Mouse (Mus musculus) E14TG2a.4 (cell line): Measurements from ENCODE around the gene 1700037H04Rik.
A peak's percentile ranks its signal among the peaks of the same experiment; 100 is the strongest.

Experiments used
- H3K27me3 ChIP-seq: 2 replicates; pipeline ENCODE4 v1.6.1; 2014; ENCODE audit warnings: low read length, control low read depth; ENCODE audit not compliant: insufficient read depth
- H3K36me3 ChIP-seq: 2 replicates; pipeline ENCODE4 v1.6.1; 2014; ENCODE audit warnings: low read length, control low read depth; ENCODE audit not compliant: insufficient read depth
- H3K4me1 ChIP-seq: replicated peaks from 2 replicates; pipeline ENCODE4 v1.6.1; 2014; ENCODE audit warnings: low read depth, low read length, control low read depth
- H3K4me3 ChIP-seq: replicated peaks from 2 replicates; pipeline ENCODE4 v1.5.1; 2014; ENCODE audit warnings: mild to moderate bottlenecking, low read length
- H3K9me3 ChIP-seq: 2 replicates; pipeline ENCODE4 v1.6.1; 2014; ENCODE audit warnings: low read length, control low read depth
- CTCF ChIP-seq: conservative IDR thresholded peaks from 2 replicates; pipeline ENCODE4 v1.5.1; 2014; ENCODE audit warnings: low read length
- NANOG ChIP-seq: IDR thresholded peaks from 2 replicates; pipeline ENCODE4 v1.6.1; 2014; ENCODE audit warnings: borderline replicate concordance, low read length, mixed read lengths
- POU5F1 ChIP-seq: IDR thresholded peaks from 2 replicates; pipeline ENCODE4 v1.6.1; 2014; ENCODE audit warnings: low read length, borderline replicate concordance

The 1700037H04Rik gene

DNA sequence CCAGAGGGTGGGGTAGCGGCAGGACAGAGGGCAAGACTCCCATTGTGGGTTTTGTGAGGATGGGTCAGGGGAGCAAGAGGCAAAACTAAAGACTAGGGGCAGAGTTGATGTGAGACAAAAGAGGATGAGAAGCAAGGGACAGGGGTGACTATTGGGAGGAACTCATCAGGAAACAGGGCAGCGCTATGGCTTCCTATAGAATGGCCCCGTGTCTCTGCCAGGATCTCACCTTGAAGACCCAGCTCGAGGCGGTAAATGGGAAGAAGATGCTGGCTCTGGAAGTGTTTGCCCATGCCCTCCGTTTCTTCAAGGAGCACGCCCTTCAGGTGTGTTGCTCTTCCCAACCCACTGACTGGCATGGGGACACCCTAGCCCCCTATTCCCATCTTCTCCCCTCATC lies 21.1 kb downstream of the 1700037H04Rik start:
- Histone ChIP-seq H3K4me1 (peaks cover 59% of the 10 kb centered on the region), H3K36me3 (peaks cover 6% of the 10 kb centered on the region), H3K27me3 (peaks cover 29% of the 10 kb centered on the region), H3K4me3 (no peak overlapping the region), H3K9me3 (no peaks in the 10 kb centered on the region)
- no peak for TF ChIP-seq CTCF
- TF ChIP-seq POU5F1: no peak
- TF ChIP-seq NANOG: no peak

DNA sequence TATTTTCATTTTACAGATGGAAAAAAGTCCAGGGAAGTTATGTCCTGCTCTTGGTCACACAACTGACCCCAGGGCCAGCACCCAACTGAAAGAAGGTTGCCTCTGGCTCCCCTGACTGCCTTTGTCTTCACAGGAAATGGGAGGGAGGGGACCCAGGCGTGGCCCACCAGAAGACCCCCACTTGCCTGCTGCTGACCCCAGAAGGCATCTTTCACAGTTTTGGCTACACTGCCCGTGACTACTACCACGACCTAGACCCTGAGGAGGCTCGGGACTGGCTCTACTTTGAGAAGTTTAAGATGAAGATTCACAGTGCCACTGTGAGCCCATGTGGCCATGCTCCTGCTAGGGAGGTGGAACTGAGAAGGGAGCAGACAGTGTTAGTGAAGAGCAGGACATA lies 21.6 kb downstream of the 1700037H04Rik start:
- H3K9me3 ChIP-seq: no peaks in the 10 kb centered on the region
- peaks cover 25% of the 10 kb centered on the region for H3K27me3 ChIP-seq
- peaks cover 55% of the 10 kb centered on the region for H3K4me1 ChIP-seq
- peaks cover 2% of the 10 kb centered on the region for H3K36me3 ChIP-seq
- no peak overlapping the region for H3K4me3 ChIP-seq
- TF ChIP-seq CTCF (no peak), POU5F1 (no peak), NANOG (no peak)

DNA sequence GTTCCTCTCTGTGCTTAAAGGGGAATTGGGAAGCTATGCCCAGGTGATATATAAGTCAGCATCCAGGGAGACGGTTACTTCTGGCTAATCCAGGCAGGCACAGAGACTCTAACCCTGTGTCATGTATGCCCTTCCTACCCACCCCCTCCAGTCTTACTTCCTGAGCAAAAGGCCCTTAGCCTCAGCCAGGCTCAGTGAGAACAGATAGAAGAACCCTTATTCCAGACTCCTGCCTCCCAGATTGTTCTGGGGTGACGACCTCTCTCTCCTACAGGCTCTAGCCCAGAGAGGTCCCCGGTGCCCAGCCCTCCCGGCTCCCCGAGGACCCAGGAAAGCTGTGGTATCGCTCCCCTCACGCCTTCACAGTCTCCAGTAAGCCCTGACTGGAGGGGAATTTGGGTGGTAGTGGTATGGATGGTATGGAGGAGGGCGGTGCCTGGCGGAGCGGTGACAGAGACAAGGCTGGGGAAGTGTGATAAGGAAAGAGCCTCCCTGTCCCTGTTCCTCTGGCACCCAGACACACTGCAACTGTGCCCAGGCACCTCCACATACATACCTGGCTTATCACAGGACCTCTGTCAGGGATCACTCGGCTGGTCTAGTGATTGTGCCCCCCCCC lies 24.3 kb downstream of the 1700037H04Rik start:
- Histone ChIP-seq H3K4me1 (peaks cover 38% of the 10 kb centered on the region), H3K4me3 (no peak overlapping the region; the same call in 1 of the 2 replicates), H3K27me3 (no peaks in the 10 kb centered on the region; the same call in 1 of the 2 replicates), H3K9me3 (no peaks in the 10 kb centered on the region), H3K36me3 (no peaks in the 10 kb centered on the region)
- TF ChIP-seq POU5F1: no peak
- no peak for TF ChIP-seq CTCF
- no peak for TF ChIP-seq NANOG

DNA sequence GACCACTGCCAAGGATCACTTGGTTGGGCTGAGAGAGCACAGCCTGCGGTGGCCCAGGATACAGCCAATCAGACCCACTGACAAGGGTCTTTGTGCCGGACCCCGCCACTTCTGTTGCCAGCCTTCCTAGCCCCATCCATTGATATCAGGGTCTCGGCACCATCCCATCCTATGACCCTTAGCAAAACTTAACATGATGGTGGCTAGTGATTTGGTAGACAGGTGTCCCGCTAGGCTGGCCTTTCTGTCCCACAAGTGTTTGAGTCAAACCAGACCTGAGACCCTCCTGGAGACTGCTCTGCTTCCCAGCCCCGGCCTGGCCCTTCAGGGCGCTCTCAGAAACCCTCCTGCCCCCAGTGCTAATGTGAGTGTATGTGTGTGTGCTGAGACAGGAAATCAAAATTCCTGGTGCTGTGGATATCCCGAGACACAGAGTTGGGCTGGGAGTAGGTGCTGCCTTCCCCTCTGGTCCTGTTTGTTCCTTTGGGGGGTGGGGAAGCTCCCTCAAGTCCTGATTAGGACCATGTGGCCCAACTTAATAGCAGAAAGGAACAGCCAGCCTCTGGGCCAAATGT lies 25.0 kb downstream of the 1700037H04Rik start:
- Histone ChIP-seq H3K27me3 (no peaks in the 10 kb centered on the region; the same call in 1 of the 2 replicates), H3K4me1 (peaks cover 34% of the 10 kb centered on the region), H3K4me3 (peak overlapping the region; percentile 45), H3K36me3 (no peaks in the 10 kb centered on the region), H3K9me3 (no peaks in the 10 kb centered on the region)
- TF ChIP-seq CTCF: no peak
- no peak for TF ChIP-seq POU5F1
- TF ChIP-seq NANOG: no peak

DNA sequence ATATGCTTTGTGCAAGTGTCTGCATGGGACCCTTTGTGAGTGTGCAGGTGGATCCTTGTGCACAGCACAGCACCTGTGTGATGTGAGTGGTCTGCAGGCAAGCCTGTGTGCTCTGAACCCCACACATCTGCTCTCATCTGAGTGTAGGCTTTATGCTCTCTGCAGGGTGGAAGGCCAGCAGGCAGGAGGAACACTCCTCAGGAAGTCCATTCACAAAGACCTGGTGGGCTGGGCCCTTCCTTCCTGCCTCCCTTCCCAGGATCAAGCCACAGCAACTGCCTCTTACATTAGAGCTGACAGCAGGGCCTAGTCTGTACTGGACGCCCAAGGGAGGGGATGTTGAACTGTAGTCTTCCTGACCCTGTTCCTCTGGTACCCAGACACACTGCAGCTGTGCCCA lies 25.5 kb downstream of the 1700037H04Rik start:
- Histone ChIP-seq H3K27me3 (peaks cover 2% of the 10 kb centered on the region; the same call in 1 of the 2 replicates), H3K9me3 (no peaks in the 10 kb centered on the region), H3K4me1 (peaks cover 33% of the 10 kb centered on the region), H3K36me3 (no peaks in the 10 kb centered on the region), H3K4me3 (peak overlapping the region; percentile 45)
- TF ChIP-seq NANOG (no peak), CTCF (no peak), POU5F1 (no peak)

DNA sequence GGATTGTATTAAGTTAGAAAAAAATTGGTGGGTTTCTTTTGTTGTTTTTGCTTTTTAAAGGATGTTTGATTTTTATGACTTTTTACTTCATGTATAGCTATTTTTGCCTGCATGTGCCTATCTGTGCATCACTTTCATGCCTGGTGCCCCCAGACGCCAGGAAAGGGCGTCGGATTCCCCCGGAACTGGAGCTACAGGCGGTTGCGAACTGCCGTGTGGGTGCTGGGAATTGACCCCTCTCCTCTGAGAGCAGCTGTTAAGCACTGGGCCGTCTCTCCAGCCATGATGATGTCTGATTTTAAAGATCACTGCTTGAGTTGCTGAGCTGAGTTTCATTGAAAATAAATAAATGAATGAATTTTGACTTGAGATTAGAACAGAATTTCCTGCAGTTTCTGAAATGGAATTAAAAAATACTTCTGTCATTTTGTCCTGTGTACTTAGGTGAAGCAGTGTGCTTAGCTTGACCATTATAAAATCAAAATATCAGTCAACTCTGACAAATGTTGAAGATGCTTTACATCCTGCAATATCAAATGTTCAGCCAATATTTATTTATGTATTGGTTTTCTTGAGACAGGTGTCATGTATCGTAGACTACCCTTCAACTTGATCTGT lies 26.8 kb downstream of the 1700037H04Rik start, which contains the start of gene Gm11037:
Gm11037 (plus strand) TSS at position 568 of the 618 bp plus-strand sequence.
- peaks cover 30% of the 10 kb centered on the region for H3K4me1 ChIP-seq
- peak within 1 kb of the TSS; percentile 45; the same call in 1 of the 2 replicates for H3K4me3 ChIP-seq
- no peaks in the 10 kb centered on the region for H3K36me3 ChIP-seq
- H3K9me3 ChIP-seq: no peaks in the 10 kb centered on the region
- TF ChIP-seq CTCF (no peak), NANOG (no peak), POU5F1 (no peak)
- peaks cover 15% of the 10 kb centered on the region for H3K27me3 ChIP-seq

DNA sequence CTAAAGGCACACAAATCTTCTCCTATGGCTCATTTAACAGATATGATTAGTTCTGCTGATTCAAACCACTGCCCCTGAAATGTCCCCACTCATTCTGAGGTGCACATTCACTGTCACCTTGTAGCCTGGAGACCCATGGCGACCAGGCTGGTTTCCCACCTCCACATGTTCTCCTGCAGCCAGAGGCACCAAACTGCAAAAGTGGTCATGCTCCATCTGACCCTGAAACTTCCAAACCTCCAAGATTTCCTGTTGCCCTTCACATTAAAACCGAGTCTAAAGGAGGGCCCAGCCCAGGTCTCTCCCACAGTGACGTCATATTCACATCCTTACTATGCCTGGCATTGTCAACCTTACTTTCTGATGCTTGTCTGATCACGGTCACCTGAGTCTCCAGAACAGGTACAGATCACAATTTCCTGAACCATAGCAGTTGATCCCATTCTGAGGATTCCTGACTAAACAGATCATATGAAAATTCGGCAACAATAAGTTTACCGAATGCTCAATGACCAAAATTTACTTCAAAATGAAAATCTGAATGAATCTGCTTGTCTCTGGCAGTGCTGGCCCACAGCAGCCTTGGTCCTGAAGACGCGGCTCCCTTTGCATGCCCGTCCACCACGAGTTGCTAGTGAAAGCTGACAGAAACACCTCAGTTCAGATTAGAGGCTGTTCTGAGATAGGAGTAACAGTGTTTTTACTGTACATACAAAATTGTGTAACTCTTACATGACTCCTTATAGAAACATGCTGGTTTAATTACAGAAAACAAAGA lies 27.6 kb downstream of the 1700037H04Rik start:
- peaks cover 22% of the 10 kb centered on the region for H3K27me3 ChIP-seq
- TF ChIP-seq POU5F1 (no peak), CTCF (no peak), NANOG (no peak)
- no peak overlapping the region for H3K4me3 ChIP-seq
- H3K36me3 ChIP-seq: no peaks in the 10 kb centered on the region
- no peaks in the 10 kb centered on the region for H3K9me3 ChIP-seq
- H3K4me1 ChIP-seq: peaks cover 36% of the 10 kb centered on the region

DNA sequence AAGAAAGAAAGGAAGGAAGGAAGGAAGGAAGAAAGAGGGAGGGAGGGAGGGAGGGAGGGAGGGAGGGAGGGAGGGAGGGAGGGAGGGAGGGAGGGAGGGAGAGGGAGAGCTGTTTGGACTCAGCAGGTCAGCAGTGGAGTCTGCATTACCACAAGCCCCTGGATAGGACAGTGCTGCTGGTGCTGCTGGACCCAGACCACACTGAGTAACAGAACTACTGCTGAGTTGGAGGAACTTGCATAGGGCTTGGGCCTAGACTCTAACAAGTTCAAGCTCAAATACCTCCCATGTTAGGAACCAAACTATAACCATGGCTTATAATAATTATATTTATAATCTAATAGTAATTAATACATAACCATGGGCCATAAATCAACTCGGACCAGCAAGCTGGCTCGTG lies 29.0 kb downstream of the 1700037H04Rik start:
- Histone ChIP-seq H3K4me3 (no peak overlapping the region), H3K36me3 (no peaks in the 10 kb centered on the region), H3K4me1 (peaks cover 46% of the 10 kb centered on the region), H3K27me3 (peaks cover 37% of the 10 kb centered on the region), H3K9me3 (no peaks in the 10 kb centered on the region)
- TF ChIP-seq POU5F1 (no peak), CTCF (no peak), NANOG (no peak)
